Mouse (Mus musculus): ENCODE data around the gene Taok3. TPM values are rescaled to one million over a fixed set of nuclear protein-coding genes. Genes with fewer than 3 reads are reported as not detected.

Taok3 gene
- total RNA-seq, 2 experiments from 2014 or later, result 57.5 to 80.2 TPM

GRCm38 (mm10) chr5:117116660-117117059 lies 3.3 kb upstream of the Taok3 start:
- no peak for ATAC-seq (ENCODE audit: poor library complexity, severe bottlenecking)

GRCm38 (mm10) chr5:117117241-117117640 lies 2.7 kb upstream of the Taok3 start:
- no peak for ATAC-seq (ENCODE audit: poor library complexity, severe bottlenecking)

- no peak for ATAC-seq (ENCODE audit: poor library complexity, severe bottlenecking)
Measured at GRCm38 (mm10) chr5:117117716-117118115, 2.2 kb upstream of the Taok3 start.

- no peak for ATAC-seq (ENCODE audit: poor library complexity, severe bottlenecking)
Measured at GRCm38 (mm10) chr5:117118220-117118619, 1.7 kb upstream of the Taok3 start.

- ATAC-seq (ENCODE audit: poor library complexity, severe bottlenecking), result no peak
Measured at GRCm38 (mm10) chr5:117118850-117119249, 1.1 kb upstream of the Taok3 start.

GRCm38 (mm10) chr5:117120489-117121466 lies 849 bp downstream of the Taok3 start:
- ATAC-seq (ENCODE audit: poor library complexity, severe bottlenecking), result no peak

- no peak for ATAC-seq (ENCODE audit: poor library complexity, severe bottlenecking)
Measured at GRCm38 (mm10) chr5:117121657-117122056, 1.7 kb downstream of the Taok3 start.

GRCm38 (mm10) chr5:117123102-117123501 lies 3.2 kb downstream of the Taok3 start:
- no peak for ATAC-seq (ENCODE audit: poor library complexity, severe bottlenecking)

GRCm38 (mm10) chr5:117123840-117124239 lies 3.9 kb downstream of the Taok3 start:
- ATAC-seq (ENCODE audit: poor library complexity, severe bottlenecking), result no peak

- peak; percentile 19 for ATAC-seq (ENCODE audit: poor library complexity, severe bottlenecking)
Measured at GRCm38 (mm10) chr5:117125482-117126346, 5.8 kb downstream of the Taok3 start.

- ATAC-seq (ENCODE audit: poor library complexity, severe bottlenecking), result peak; percentile 72
Measured at GRCm38 (mm10) chr5:117127051-117127450, 7.1 kb downstream of the Taok3 start.

GRCm38 (mm10) chr5:117130726-117131125 lies 10.8 kb downstream of the Taok3 start:
- ATAC-seq (ENCODE audit: poor library complexity, severe bottlenecking), result no peak

- ATAC-seq (ENCODE audit: poor library complexity, severe bottlenecking), result peak; percentile 86
Measured at GRCm38 (mm10) chr5:117133446-117134065, 13.6 kb downstream of the Taok3 start.

- peak; percentile 44 for ATAC-seq (ENCODE audit: poor library complexity, severe bottlenecking)
Measured at GRCm38 (mm10) chr5:117134066-117134888, 14.3 kb downstream of the Taok3 start.

GRCm38 (mm10) chr5:117134889-117135456 lies 15.0 kb downstream of the Taok3 start:
- ATAC-seq (ENCODE audit: poor library complexity, severe bottlenecking), result no peak

- ATAC-seq (ENCODE audit: poor library complexity, severe bottlenecking), result peak; percentile 20; the same call in 1 of the 2 replicates
Measured at GRCm38 (mm10) chr5:117135869-117136268, 15.9 kb downstream of the Taok3 start.

GRCm38 (mm10) chr5:117136570-117136969 lies 16.6 kb downstream of the Taok3 start:
- no peak for ATAC-seq (ENCODE audit: poor library complexity, severe bottlenecking)

GRCm38 (mm10) chr5:117137011-117137410 lies 17.1 kb downstream of the Taok3 start:
- ATAC-seq (ENCODE audit: poor library complexity, severe bottlenecking), result no peak

GRCm38 (mm10) chr5:117137594-117137993 lies 17.7 kb downstream of the Taok3 start:
- no peak for ATAC-seq (ENCODE audit: poor library complexity, severe bottlenecking)
